Mouse (Mus musculus): Measurements from ENCODE around the gene Atp6v1f.

GRCm38 (mm10) chr6:29449858-29450257 lies 17.7 kb upstream of the Atp6v1f start:
- TF ChIP-seq CTCF (IDR thresholded peaks at IDR 0.05; ENCODE audit: low read depth): no peak
- TF ChIP-seq EP300 (IDR thresholded peaks at IDR 0.05; ENCODE audit: low read depth): no peak
